Mouse (Mus musculus) bone marrow macrophage, adult 2 months (primary cell): ENCODE results near the gene Babam2.

Experiments
- CTCF ChIP-seq: IDR thresholded peaks from 2 replicates; pipeline ENCODE4 v1.5.1; 2012; ENCODE audit warnings: low read depth, mild to moderate bottlenecking, low read length, moderate library complexity
- POLR2A ChIP-seq: IDR thresholded peaks from 2 replicates; pipeline ENCODE4 v1.6.1; 2012; ENCODE audit warnings: mild to moderate bottlenecking, low read depth, low read length, borderline replicate concordance

DNA sequence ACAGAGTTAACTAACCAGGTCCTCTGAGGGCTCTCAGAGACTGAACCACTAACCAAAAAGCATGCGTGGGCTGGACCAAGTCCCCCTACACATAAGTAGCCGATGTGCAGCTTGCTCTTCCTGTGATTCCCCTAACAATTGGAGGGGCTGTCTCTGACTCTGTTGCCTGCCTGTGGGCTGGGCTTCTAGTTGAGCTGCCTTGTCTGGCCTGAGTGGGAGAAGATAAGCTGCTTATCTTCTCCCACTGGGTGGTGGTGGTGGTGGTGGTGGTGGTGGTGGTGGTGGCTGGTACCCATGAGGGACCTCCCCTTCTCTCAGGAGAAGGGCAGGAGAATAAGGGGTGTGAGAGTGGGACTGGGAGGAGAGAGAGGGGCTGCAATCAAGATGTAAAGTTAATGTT lies 11.4 kb upstream of the Babam2 start:
- TF ChIP-seq POLR2A (no peak), CTCF (no peak)
